Mouse (Mus musculus) G1E (cell line): ENCODE data around the gene Atp2b2. TPM values are rescaled to one million over a fixed set of nuclear protein-coding genes. Genes with fewer than 3 reads are reported as not detected.

Source experiments
- ATAC-seq: 2 replicates; pipeline ENCODE4 v1.8.0; 2016; ENCODE audit warnings: mild to moderate bottlenecking; ENCODE audit not compliant: insufficient number of reproducible peaks, poor library complexity, low FRiP score, severe bottlenecking; ENCODE audit errors: extremely low read depth
- DNase-seq: peaks from one replicate; pipeline ENCODE4 v3.0.0; 2012; ENCODE audit warnings: low spot score
- H3K27me3 ChIP-seq: 2 replicates; pipeline ENCODE4 v1.6.1; 2012; ENCODE audit warnings: mild to moderate bottlenecking, low read length, inconsistent platforms; ENCODE audit not compliant: insufficient read depth
- H3K36me3 ChIP-seq: replicated peaks from 2 replicates; pipeline ENCODE3; 2012; ENCODE audit warnings: mild to moderate bottlenecking, inconsistent platforms
- H3K4me1 ChIP-seq: 2 replicates; pipeline ENCODE4 v1.6.1; 2012; ENCODE audit warnings: low read depth, low read length, inconsistent platforms, mixed read lengths; ENCODE audit not compliant: insufficient read depth
- H3K4me3 ChIP-seq: 2 replicates; pipeline ENCODE4 v1.5.1; 2012; ENCODE audit warnings: low read depth, mild to moderate bottlenecking, inconsistent platforms, low read length, moderate library complexity, mixed read lengths
- H3K9me3 ChIP-seq: replicated peaks from 2 replicates; pipeline ENCODE4 v1.6.1; 2012; ENCODE audit warnings: inconsistent platforms
- CTCF ChIP-seq: IDR thresholded peaks from 2 replicates; pipeline ENCODE4 v1.5.1; 2012; ENCODE audit warnings: low read depth, low read length, inconsistent platforms, mixed read lengths
- GATA1 ChIP-seq: IDR thresholded peaks from 2 replicates; pipeline ENCODE4 v1.6.1; 2012; ENCODE audit warnings: borderline replicate concordance, low read length, inconsistent platforms, mixed read lengths
- GATA2 ChIP-seq: IDR thresholded peaks from 2 replicates; pipeline ENCODE4 v1.6.1; 2012; ENCODE audit warnings: low read depth, low read length, inconsistent platforms, borderline replicate concordance
- POLR2AphosphoS5 ChIP-seq: IDR thresholded peaks from 2 replicates; pipeline ENCODE4 v1.6.1; 2012; ENCODE audit warnings: low read depth, low read length, inconsistent platforms; ENCODE audit not compliant: insufficient replicate concordance
- TAL1 ChIP-seq: conservative IDR thresholded peaks from 2 replicates; pipeline ENCODE4 v1.6.1; 2012; ENCODE audit warnings: low read depth, low read length, inconsistent platforms, mixed read lengths
- polyA plus RNA-seq: library from polyadenylated mRNA; stranded (reverse); fragments of >175 nt; gene quantifications from 2 replicates; pipeline ENCODE4 v1.2.3, GENCODE M21; 2012
- total RNA-seq, 2 experiments: library from RNA; stranded (forward) in 1 of 2; stranded (reverse) in 1 of 2; fragments of 200-1000 nt in 1 of 2; fragments of >200 nt in 1 of 2; fragmentation: Nextera tagmentation in 1 of 2; gene quantifications; 2 replicates each; pipeline ENCODE4 v1.2.3; 2014 to 2017

The Atp2b2 gene
- total and polyA plus RNA-seq, 3 experiments, result 0.22 TPM; not detected in 2

GRCm38 (mm10) chr6:113811462-113811861, 231.0 kb downstream of the Atp2b2 start:
- Histone ChIP-seq H3K27me3 (no peaks in the 10 kb centered on the region), H3K4me1 (no peaks in the 10 kb centered on the region), H3K36me3 (no peaks in the 10 kb centered on the region), H3K9me3 (peaks cover 57% of the 10 kb centered on the region), H3K4me3 (no peak overlapping the region)
- TF ChIP-seq GATA2 (no peak), TAL1 (no peak), CTCF (no peak), POLR2AphosphoS5 (no peak), GATA1 (no peak)
- no peak for DNase-seq
- no peak for ATAC-seq

DNA sequence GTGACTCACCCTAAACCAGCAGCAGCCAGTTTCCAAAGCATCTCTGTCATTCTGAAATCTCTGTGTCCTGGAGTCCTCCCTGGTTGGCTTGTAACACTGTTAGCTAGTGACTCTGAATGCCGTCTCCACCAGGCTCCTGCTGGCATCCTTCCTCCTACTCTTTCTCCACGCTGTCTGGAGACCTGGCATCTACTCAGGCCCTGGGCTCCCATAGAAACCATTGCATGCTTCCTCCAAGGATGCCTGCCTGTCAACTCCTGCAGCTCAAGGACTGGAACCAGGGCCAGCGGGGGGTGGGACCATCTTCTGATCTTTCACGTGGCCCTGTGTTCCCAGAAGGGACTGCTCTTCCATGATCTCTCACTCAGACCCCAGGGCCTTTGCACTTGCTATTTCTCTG, 231.7 kb downstream of the Atp2b2 start:
- H3K27me3 ChIP-seq, result no peaks in the 10 kb centered on the region
- H3K4me1 ChIP-seq, result no peaks in the 10 kb centered on the region
- H3K36me3 ChIP-seq, result no peaks in the 10 kb centered on the region
- TF ChIP-seq GATA1 (no peak), CTCF (no peak), GATA2 (no peak), POLR2AphosphoS5 (no peak), TAL1 (no peak)
- H3K4me3 ChIP-seq, result no peak overlapping the region
- no peak for ATAC-seq
- DNase-seq, result no peak
- H3K9me3 ChIP-seq, result peaks cover 55% of the 10 kb centered on the region

- no peak for ATAC-seq
These were observed 236.2 kb downstream of the Atp2b2 start for GRCm38 (mm10) chr6:113806241-113806640.

GRCm38 (mm10) chr6:113801233-113801632, 241.2 kb downstream of the Atp2b2 start:
- no peak for ATAC-seq

More at GRCm38 (mm10) chr6:113806241-113806640, 236.2 kb downstream of the Atp2b2 start:
- H3K36me3 ChIP-seq, result no peaks in the 10 kb centered on the region
- peaks cover 50% of the 10 kb centered on the region for H3K9me3 ChIP-seq
- no peaks in the 10 kb centered on the region for H3K4me1 ChIP-seq
- no peaks in the 10 kb centered on the region for H3K27me3 ChIP-seq
- H3K4me3 ChIP-seq, result no peak overlapping the region
- no peak for TF ChIP-seq GATA2
- no peak for TF ChIP-seq GATA1
- TF ChIP-seq POLR2AphosphoS5, result no peak
- no peak for TF ChIP-seq TAL1
- TF ChIP-seq CTCF, result no peak
- DNase-seq, result no peak

DNA sequence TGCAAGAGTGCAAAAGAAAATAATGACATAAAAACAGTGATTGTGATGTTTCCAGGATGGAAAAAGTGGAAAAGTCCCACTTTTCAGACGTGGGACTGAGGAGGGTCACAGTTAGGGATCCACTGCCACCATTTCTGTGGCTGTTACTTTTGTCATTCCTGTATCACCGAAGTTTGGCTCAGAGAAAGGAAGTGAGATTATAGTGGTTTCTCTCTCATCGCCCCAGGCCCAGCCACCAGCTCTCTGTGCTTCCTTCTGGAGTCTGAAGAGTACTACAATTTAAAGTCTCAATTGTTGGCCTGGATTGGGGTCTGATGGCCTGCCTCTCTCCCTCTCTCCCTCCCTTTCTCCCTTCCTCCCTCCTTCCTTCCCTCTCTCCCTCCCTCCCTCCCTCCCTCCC, 242.5 kb downstream of the Atp2b2 start:
- no peak for ATAC-seq
- H3K9me3 ChIP-seq, result peaks cover 37% of the 10 kb centered on the region
- no peaks in the 10 kb centered on the region for H3K36me3 ChIP-seq
- no peak for DNase-seq
- H3K4me3 ChIP-seq, result no peak overlapping the region
- TF ChIP-seq GATA2, result no peak
- no peak for TF ChIP-seq TAL1
- TF ChIP-seq POLR2AphosphoS5, result no peak
- TF ChIP-seq GATA1, result no peak
- no peak for TF ChIP-seq CTCF
- H3K4me1 ChIP-seq, result no peaks in the 10 kb centered on the region
- no peaks in the 10 kb centered on the region for H3K27me3 ChIP-seq

More at GRCm38 (mm10) chr6:113801233-113801632, 241.2 kb downstream of the Atp2b2 start:
- Histone ChIP-seq H3K4me3 (no peak overlapping the region), H3K4me1 (no peaks in the 10 kb centered on the region), H3K36me3 (no peaks in the 10 kb centered on the region), H3K9me3 (peaks cover 37% of the 10 kb centered on the region), H3K27me3 (no peaks in the 10 kb centered on the region)
- no peak for TF ChIP-seq POLR2AphosphoS5
- TF ChIP-seq TAL1, result no peak
- no peak for TF ChIP-seq CTCF
- no peak for TF ChIP-seq GATA1
- no peak for TF ChIP-seq GATA2
- DNase-seq, result no peak

DNA sequence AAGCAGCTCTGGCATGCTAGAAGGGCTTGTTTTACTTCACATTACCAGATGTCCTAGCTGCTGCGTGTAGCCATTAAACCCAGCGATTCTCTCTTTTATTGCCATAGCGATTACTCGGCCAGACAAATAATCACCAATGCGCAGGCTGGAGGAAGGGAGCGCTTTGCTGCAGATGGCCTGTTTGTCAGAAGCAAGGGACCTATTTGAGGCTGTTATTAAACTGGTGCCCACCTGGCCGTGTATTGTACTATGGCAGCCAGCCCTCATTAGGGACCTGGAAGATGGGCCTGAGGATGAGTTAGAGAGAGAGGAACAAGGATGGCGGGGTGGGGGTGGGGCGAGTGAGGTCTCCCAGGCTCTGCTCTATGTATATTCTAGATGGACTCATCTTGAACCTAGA, 243.1 kb downstream of the Atp2b2 start:
- Histone ChIP-seq H3K9me3 (peaks cover 34% of the 10 kb centered on the region), H3K4me1 (no peaks in the 10 kb centered on the region), H3K27me3 (no peaks in the 10 kb centered on the region), H3K36me3 (no peaks in the 10 kb centered on the region), H3K4me3 (no peak overlapping the region)
- no peak for ATAC-seq
- DNase-seq, result no peak
- TF ChIP-seq GATA2 (no peak), GATA1 (no peak), TAL1 (no peak), POLR2AphosphoS5 (no peak), CTCF (no peak)
